Mouse (Mus musculus) G1E (cell line): ENCODE data around the gene Psma3.

Experiments
- CTCF ChIP-seq: IDR thresholded peaks from 2 replicates; pipeline ENCODE4 v1.5.1; 2012; ENCODE audit warnings: low read depth, low read length, inconsistent platforms, mixed read lengths
- GATA1 ChIP-seq: IDR thresholded peaks from 2 replicates; pipeline ENCODE4 v1.6.1; 2012; ENCODE audit warnings: borderline replicate concordance, low read length, inconsistent platforms, mixed read lengths
- TAL1 ChIP-seq: conservative IDR thresholded peaks from 2 replicates; pipeline ENCODE4 v1.6.1; 2012; ENCODE audit warnings: low read depth, low read length, inconsistent platforms, mixed read lengths

- no peak for TF ChIP-seq CTCF
- no peak for TF ChIP-seq GATA1
- TF ChIP-seq TAL1 = no peak
Measured at GRCm38 (mm10) chr12:71040462-71040861, 66.0 kb downstream of the Psma3 start.
